Mouse (Mus musculus) stomach, embryonic 15.5 days (tissue): Measurements from ENCODE around the gene Gkn3. TPM values are rescaled to one million over a fixed set of nuclear protein-coding genes. Genes with fewer than 3 reads are reported as not detected.

Experiments used
- ATAC-seq: fragments of 200-750 bp; cut with Nextera tagmentation; 2 replicates; pipeline ENCODE4 v1.8.0; 2017; ENCODE audit warnings: low read depth, moderate number of reproducible peaks, moderate TSS enrichment; ENCODE audit not compliant: insufficient read depth, low FRiP score
- H3K27ac ChIP-seq: fragments of 300-500 bp; sonication (generic); 2 replicates; pipeline ENCODE4 v1.5.1; 2015; ENCODE audit warnings: mild to moderate bottlenecking, inconsistent platforms
- H3K27me3 ChIP-seq: fragments of 300-500 bp; sonication (generic); replicated peaks from 2 replicates; pipeline ENCODE4 v1.6.1; 2015; ENCODE audit warnings: inconsistent platforms
- H3K36me3 ChIP-seq: fragments of 300-500 bp; sonication (generic); 2 replicates; pipeline ENCODE4 v1.6.1; 2015; ENCODE audit warnings: inconsistent platforms
- H3K4me1 ChIP-seq: fragments of 300-500 bp; sonication (generic); 2 replicates; pipeline ENCODE4 v1.6.1; 2015; ENCODE audit warnings: inconsistent platforms
- H3K4me2 ChIP-seq: fragments of 300-500 bp; sonication (generic); 2 replicates; pipeline ENCODE4 v1.6.1; 2015; ENCODE audit warnings: mild to moderate bottlenecking, inconsistent platforms
- H3K4me3 ChIP-seq: fragments of 300-500 bp; sonication (generic); replicated peaks from 2 replicates; pipeline ENCODE4 v1.5.1; 2015; ENCODE audit warnings: inconsistent platforms
- H3K9ac ChIP-seq: fragments of 300-500 bp; sonication (generic); 2 replicates; pipeline ENCODE4 v1.6.1; 2015; ENCODE audit warnings: inconsistent platforms
- H3K9me3 ChIP-seq: fragments of 300-500 bp; sonication (generic); 2 replicates; pipeline ENCODE4 v1.6.1; 2016; ENCODE audit warnings: inconsistent platforms
- WGBS: fragments of 180-500 bp; shearing (Covaris S2); methylation state at CpG from one replicate; pipeline ENCODE4 v1.1.7; 2015; 5-methylcytosine and 5-hydroxymethylcytosine counted together
- polyA plus RNA-seq: library from polyadenylated mRNA; unstranded; fragments of >200 nt; fragmentation: Nextera tagmentation; extraction: Ambion mirVana; gene quantifications from 2 replicates; pipeline ENCODE4 v1.2.1, GENCODE M21; 2015

The Gkn3 gene
- polyA plus RNA-seq, 1 experiment from 2014 or later: 5.1 TPM

- Histone ChIP-seq H3K4me1 (peaks cover 13% of the 10 kb centered on the region), H3K9me3 (no peaks in the 10 kb centered on the region), H3K27ac (peak within 1 kb of the TSS; percentile 92), H3K36me3 (no peaks in the 10 kb centered on the region), H3K4me3 (peak within 1 kb of the TSS; percentile 70), H3K9ac (peak within 1 kb of the TSS; percentile 68), H3K4me2 (peak within 1 kb of the TSS; percentile 87), H3K27me3 (no peaks in the 10 kb centered on the region)
- WGBS: under 1% methylated on average over 54 of the region's 54 CpGs
- ATAC-seq: peak; percentile 72; the same call in 1 of the 2 replicates
These were observed 53.4 kb downstream of the Gkn3 start, which contains the start of gene Antxr1 for GRCm38 (mm10) chr6:87335091-87335934. Gene Antxr1, minus strand, starts transcription at chr6:87335821.

DNA sequence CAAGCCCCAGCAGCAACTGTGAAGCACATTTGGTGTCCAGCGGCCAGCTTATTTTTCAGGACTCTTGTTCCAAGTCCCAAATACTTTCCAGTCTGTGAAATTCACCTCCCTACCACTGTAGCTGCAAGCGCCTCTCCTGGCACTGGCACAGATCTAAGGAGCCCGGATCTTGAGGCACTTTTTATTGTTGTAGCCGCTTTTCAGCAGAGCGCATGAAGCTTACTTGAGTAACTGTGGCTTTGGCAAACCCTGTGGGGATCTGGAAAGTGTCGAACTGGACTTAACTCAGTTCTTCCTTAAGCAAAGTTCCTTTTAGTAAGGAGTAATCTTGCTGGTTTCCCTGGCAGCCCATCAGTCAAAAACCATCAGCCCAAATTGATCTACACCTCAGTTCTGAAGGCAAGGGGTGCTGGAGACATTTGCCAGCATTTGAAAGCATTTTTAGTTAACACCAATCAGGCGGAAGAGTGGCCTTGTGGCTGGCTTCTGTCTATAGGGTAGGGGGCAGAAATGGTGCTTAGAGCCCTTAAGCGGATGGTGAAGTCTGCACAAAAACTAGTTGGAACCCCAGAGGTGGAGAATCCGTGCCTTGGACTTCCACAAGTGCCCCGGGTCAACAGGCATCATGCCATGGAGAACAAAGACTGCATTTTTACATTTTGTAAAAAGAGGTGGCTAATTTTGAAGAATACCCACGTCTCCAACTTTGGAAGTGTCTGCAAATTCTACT lies 54.2 kb downstream of the Gkn3 start:
- H3K4me3 ChIP-seq: peak overlapping the region; percentile 70
- H3K4me1 ChIP-seq: peaks cover 13% of the 10 kb centered on the region
- ATAC-seq: no peak
- 18% methylated on average over 11 of the region's 11 CpGs for whole genome bisulfite sequencing
- peak overlapping the region; percentile 92 for H3K27ac ChIP-seq
- no peaks in the 10 kb centered on the region for H3K9me3 ChIP-seq
- peak overlapping the region; percentile 68 for H3K9ac ChIP-seq
- no peaks in the 10 kb centered on the region for H3K27me3 ChIP-seq
- H3K4me2 ChIP-seq: peak overlapping the region; percentile 87
- no peaks in the 10 kb centered on the region for H3K36me3 ChIP-seq

Other genes starting within 250 kb of the Gkn3 start
- gene Antxr1, start 53.1 kb downstream of the Gkn3 start, polyA plus RNA-seq: 8.0 and 9.0 TPM in 2 replicates
- gene Gkn1, start 38.0 kb downstream of the Gkn3 start, polyA plus RNA-seq: 0.68 and 2.3 TPM in 2 replicates
- gene Gkn2, start 15.6 kb downstream of the Gkn3 start, polyA plus RNA-seq: 2.3 and 4.7 TPM in 2 replicates
- gene Bmp10, start 40.1 kb upstream of the Gkn3 start, polyA plus RNA-seq: not detected in 2 replicates
- 4.7 and 6.0 TPM in 2 replicates for gene Arhgap25, start 144.3 kb upstream of the Gkn3 start, polyA plus RNA-seq
- gene Prokr1, start 201.8 kb upstream of the Gkn3 start, polyA plus RNA-seq: 2.7 and 2.9 TPM in 2 replicates